ENCODE assay signal across 8 mouse cellular contexts in genomic region chr1:91800348-91800747, GRCm38 (mm10). TPM values are rescaled to one million over a fixed set of nuclear protein-coding genes. Genes with fewer than 3 reads are reported as not detected.
DNase-seq lines count a peak whose midpoint lies in the region; ATAC-seq and TF ChIP-seq lines count a peak whose summit lies in the region.

No protein-coding gene starts in this region.

- no peak overlapping the region for H3K4me3 ChIP-seq in lung, postnatal 0 days (ENCODE audit: low read depth, low read length)
- H3K4me3 ChIP-seq in liver, embryonic 13.5 days (replicated peaks), result 0 out of 2 replicates have a peak overlapping the region, but pooled peaks have one; percentile 43
- peak overlapping the region; percentile 47 for H3K4me3 ChIP-seq in stomach, postnatal 0 days (ENCODE audit: low read depth, low read length)

- no peak overlapping the region for H3K9ac ChIP-seq in lung, postnatal 0 days (replicated peaks; ENCODE audit: low read depth)
- no peak overlapping the region for H3K9ac ChIP-seq in liver, embryonic 13.5 days
- H3K9ac ChIP-seq in stomach, postnatal 0 days (ENCODE audit: low read length), result no peak overlapping the region

- no peaks in the 10 kb centered on the region for H3K36me3 ChIP-seq in lung, postnatal 0 days (ENCODE audit: insufficient read depth, low read length)
- H3K36me3 ChIP-seq in liver, embryonic 13.5 days, result no peaks in the 10 kb centered on the region
- no peaks in the 10 kb centered on the region for H3K36me3 ChIP-seq in stomach, postnatal 0 days (ENCODE audit: control insufficient read depth, insufficient read depth, low read length)

- no peak for ATAC-seq in cerebellum, adult (ENCODE audit: insufficient number of reproducible peaks, low FRiP score, low TSS enrichment)
- no peak for ATAC-seq in lung, postnatal 0 days
- ATAC-seq in liver, embryonic 13.5 days (ENCODE audit: low read depth), result no peak
- ATAC-seq in stomach, postnatal 0 days (ENCODE audit: low FRiP score, low TSS enrichment), result no peak

- no peaks in the 10 kb centered on the region for H3K9me3 ChIP-seq in lung, postnatal 0 days (ENCODE audit: low read length)
- H3K9me3 ChIP-seq in liver, embryonic 13.5 days (replicated peaks), result no peaks in the 10 kb centered on the region
- H3K9me3 ChIP-seq in stomach, postnatal 0 days (ENCODE audit: control insufficient read depth, low read length), result no peaks in the 10 kb centered on the region

- H3K4me2 ChIP-seq in lung, postnatal 0 days (replicated peaks; ENCODE audit: low read depth, low read length), result peak overlapping the region; percentile 71
- peak overlapping the region; percentile 61; the same call in 1 of the 2 replicates for H3K4me2 ChIP-seq in liver, embryonic 13.5 days
- H3K4me2 ChIP-seq in stomach, postnatal 0 days (replicated peaks; ENCODE audit: low read depth), result peak overlapping the region; percentile 71

- H3K27me3 ChIP-seq in lung, postnatal 0 days (replicated peaks; ENCODE audit: insufficient read depth, low read length), result peaks cover 28% of the 10 kb centered on the region
- peaks cover 50% of the 10 kb centered on the region for H3K27me3 ChIP-seq in liver, embryonic 13.5 days
- H3K27me3 ChIP-seq in stomach, postnatal 0 days (ENCODE audit: control insufficient read depth, insufficient read depth, low read length), result peaks cover 8% of the 10 kb centered on the region; the same call in 1 of the 2 replicates

- no peaks in the 10 kb centered on the region for H3K4me1 ChIP-seq in lung, postnatal 0 days (ENCODE audit: insufficient read depth, low read depth, low read length)
- no peaks in the 10 kb centered on the region for H3K4me1 ChIP-seq in liver, embryonic 13.5 days (replicated peaks)
- no peaks in the 10 kb centered on the region for H3K4me1 ChIP-seq in stomach, postnatal 0 days (replicated peaks; ENCODE audit: control insufficient read depth, insufficient read depth)

- TF ChIP-seq EP300 in lung, postnatal 0 days (IDR thresholded peaks at IDR 0.05), result no peak
- TF ChIP-seq EP300 in stomach, postnatal 0 days (optimal IDR thresholded peaks at IDR 0.05), result no peak

- no peak overlapping the region for H3K27ac ChIP-seq in lung, postnatal 0 days (ENCODE audit: low read length)
- no peak overlapping the region for H3K27ac ChIP-seq in liver, embryonic 13.5 days
- H3K27ac ChIP-seq in stomach, postnatal 0 days (replicated peaks), result no peak overlapping the region

- peak; percentile 18 to 35 for DNase-seq in cerebellum, postnatal 14 days
- DNase-seq in lung, postnatal 0 days (ENCODE audit: low spot score), result no peak
- no peak for DNase-seq in lung, postnatal 4 days
- no peak for DNase-seq in liver, embryonic 13.5 days
- DNase-seq in stomach, postnatal 0 days (ENCODE audit: low spot score), result no peak
- DNase-seq in thymus, postnatal 10 days (ENCODE audit: low spot score in 2 of 2), result no peak
- DNase-seq in frontal cortex, postnatal 25 days (ENCODE audit: low spot score in 2 of 2), result no peak

- no peak for TF ChIP-seq CTCF in lung, postnatal 0 days (IDR thresholded peaks at IDR 0.05)
- no peak for TF ChIP-seq CTCF in stomach, postnatal 0 days (IDR thresholded peaks at IDR 0.05; ENCODE audit: low read depth)

- 42% methylated on average over 13 of the region's 13 CpGs for WGBS in lung, postnatal 0 days
- 32% methylated on average over 13 of the region's 13 CpGs for WGBS in liver, embryonic 13.5 days (ENCODE audit: insufficient replicate concordance)
- 70% methylated on average over 13 of the region's 13 CpGs for WGBS in stomach, postnatal 0 days

RNA-seq across cellular contexts. Expression of gene Twist2, which starts 0.9 kb away (rescaled TPM):
- polyA plus RNA-seq in lung, postnatal 0 days (2015; fragmentation: Nextera tagmentation; extraction: Ambion mirVana), result 3.6 and 4.1 TPM in 2 replicates
- polyA plus RNA-seq in liver, embryonic 13.5 days (2015; fragmentation: Nextera tagmentation; extraction: Ambion mirVana), result 0.35 and 0.51 TPM in 2 replicates
- polyA plus RNA-seq in stomach, postnatal 0 days (2015; fragmentation: Nextera tagmentation; extraction: Ambion mirVana), result 3.7 and 4.2 TPM in 2 replicates

Comparison
In these comparisons a context has a peak if more than half of its experiments do, and no peak if none do; other contexts are left out.
1. DNase-seq: peak in cerebellum, postnatal 14 days (2 of 2); none in lung, postnatal 0 days (single experiment), lung, postnatal 4 days (0 of 2), liver, embryonic 13.5 days (single experiment), stomach, postnatal 0 days (single experiment), thymus, postnatal 10 days (0 of 2) and frontal cortex, postnatal 25 days (0 of 2).
2. Peak in every context shown above with its lines, with median percentiles within 50 percentile points of each other: H3K4me2 ChIP-seq.